Mouse (Mus musculus): ENCODE measurements around the gene Slc46a2. TPM values are rescaled to one million over a fixed set of nuclear protein-coding genes. Genes with fewer than 3 reads are reported as not detected.

Slc46a2 gene
- total RNA-seq, 4 experiments from 2014 or later: not detected

DNA sequence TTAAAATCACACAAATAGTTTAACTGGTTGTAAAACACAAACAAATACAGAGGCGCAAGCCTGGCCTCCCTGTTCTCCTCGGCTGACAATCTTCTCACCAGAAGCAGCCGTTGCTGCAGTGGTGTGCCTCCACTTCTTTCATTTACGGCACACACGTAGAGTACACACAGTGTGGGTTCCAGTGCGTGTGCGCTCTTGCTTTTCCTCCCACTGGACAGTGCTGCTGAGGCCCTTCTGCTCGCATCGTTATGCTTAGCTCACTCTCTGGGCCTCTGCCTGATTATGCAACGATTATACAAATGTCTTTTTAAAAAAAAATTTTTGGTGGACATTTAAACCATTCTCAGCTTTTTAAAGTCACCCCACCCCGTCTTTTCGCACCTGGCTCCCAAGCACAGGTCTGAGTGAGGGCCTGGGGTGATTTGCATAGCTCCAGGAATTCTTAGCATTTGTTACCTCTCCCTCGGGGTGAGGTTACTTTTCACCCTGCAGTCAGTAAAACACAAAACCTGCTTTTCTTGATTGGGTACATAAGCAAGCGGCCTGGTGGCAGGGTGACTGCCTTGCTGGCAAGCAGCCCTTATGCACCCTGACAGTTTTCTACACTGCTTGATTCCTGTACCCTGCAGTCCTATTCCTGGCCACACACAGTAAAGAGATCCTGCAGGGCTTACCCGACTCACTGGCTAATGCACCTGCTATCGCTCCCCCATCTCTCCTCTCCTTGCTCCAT lies 55.0 kb downstream of the Slc46a2 start:
- no peak for DNase-seq (ENCODE audit: low spot score in 2 of 2)

Other genes starting within 250 kb of the Slc46a2 start
- 1 to 10 TPM; 2.4 to 3.8 (median 3.0) TPM for gene Inip, start 113.5 kb downstream of the Slc46a2 start, total RNA-seq (2022)
- gene Snx30, start 109.2 kb downstream of the Slc46a2 start, total RNA-seq (2022): 1 to 10 TPM; 2.9 to 4.5 (median 3.8) TPM
- not detected for gene Mup4, start 45.7 kb upstream of the Slc46a2 start, total RNA-seq (2022)
- gene Mup6, start 49.2 kb upstream of the Slc46a2 start, total RNA-seq (2022): not detected
- gene Mup7, start 155.4 kb upstream of the Slc46a2 start, total RNA-seq (2022): under 1 TPM in 1 of 4 experiments, not detected in 3; 0.86 TPM
- under 1 TPM in 1 of 4 experiments, not detected in 3; 0.54 TPM for gene Mup2, start 239.2 kb upstream of the Slc46a2 start, total RNA-seq (2022)